Comparison of ENCODE assay signal across 16 mouse cellular contexts in the genomic region with DNA sequence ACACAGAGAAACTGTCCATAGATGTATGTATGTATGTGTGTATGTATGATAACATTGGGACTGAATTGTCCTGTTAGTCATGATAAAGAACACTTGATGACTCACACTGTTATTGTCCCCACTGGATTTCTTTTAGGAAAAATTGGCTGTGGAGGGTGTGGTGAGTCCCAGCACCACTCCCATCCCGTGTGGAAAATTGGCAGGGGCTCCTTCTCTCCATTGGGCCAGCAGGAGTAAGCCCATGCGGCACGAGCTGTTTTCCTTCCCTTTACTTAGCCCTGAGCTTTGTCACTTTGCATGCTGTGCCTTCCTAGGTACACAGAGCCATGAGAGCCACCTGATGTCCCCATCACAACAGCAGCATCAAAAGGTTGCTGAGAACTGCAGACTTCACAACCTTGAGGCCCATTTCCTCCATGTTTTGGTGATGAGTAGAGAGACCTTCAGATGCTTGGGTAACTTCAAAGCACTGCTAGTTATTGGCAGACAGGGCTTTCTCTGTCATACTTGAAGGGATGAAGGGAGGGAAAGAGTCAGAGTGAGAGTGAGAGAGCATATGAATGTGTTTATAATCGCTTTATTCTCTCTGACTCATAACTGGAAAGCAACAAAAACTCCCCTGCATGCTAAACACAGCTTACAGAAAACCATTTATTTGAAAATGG. TPM values are rescaled to one million over a fixed set of nuclear protein-coding genes. Genes with fewer than 3 reads are reported as not detected.
DNase-seq lines count a peak whose midpoint lies in the region; ATAC-seq and TF ChIP-seq lines count a peak whose summit lies in the region.
"Had no signal": no experiment of that assay in that cellular context is flagged by ENCODE, and none has a peak within 500 bp of the region (broad histone marks: within the 10 kb centered on the region; RNA-seq: fewer than 3 reads in every experiment).

No protein-coding gene starts in this region.

- no peak overlapping the region for H3K4me3 ChIP-seq in heart, postnatal 0 days (ENCODE audit: low read depth, low read length)
- H3K4me3 ChIP-seq: erythroblast, embryonic 14.5 days had no signal

- no peaks in the 10 kb centered on the region for H3K27me3 ChIP-seq in heart, postnatal 0 days (ENCODE audit: control insufficient read depth, insufficient read depth, low read length)

- DNase-seq in adrenal gland, adult 2 months, result peak; percentile 62
- no peak for DNase-seq in adrenal gland, adult 8-10 months
- no peak for DNase-seq in heart, postnatal 0 days (ENCODE audit: low spot score)
- no peak for DNase-seq in heart, postnatal 4 days
- DNase-seq in CD4-positive helper T cell, adult 2 months (ENCODE audit: low read depth, low spot score), result peak; percentile 91
- DNase-seq in layer of hippocampus, postnatal 10 days (ENCODE audit: low spot score in 2 of 2), result no peak
- no peak for DNase-seq in ovary, postnatal 36 days (ENCODE audit: low spot score)
- DNase-seq: cerebellum, adult 2 months; forebrain, postnatal 0 days; kidney, adult 18-20 months; kidney, postnatal 36 days; right cerebral cortex, postnatal 25 days had no signal

- 55% methylated on average over 4 of the region's 4 CpGs for WGBS in heart, postnatal 0 days

- H3K27ac ChIP-seq in heart, postnatal 0 days (ENCODE audit: low read depth), result peak overlapping the region; percentile 41; the same call in 1 of the 2 replicates
- H3K27ac ChIP-seq: hindbrain, embryonic 14.5 days; liver, embryonic 14.5 days had no signal

- no peak for ATAC-seq in heart, postnatal 0 days (ENCODE audit: insufficient read depth, low read depth)
- ATAC-seq in inflammation-experienced regulatory T-cells, adult 6 months, result peak; percentile 75
- ATAC-seq: forebrain, postnatal 0 days had no signal

- TF ChIP-seq EP300 in heart, postnatal 0 days (IDR thresholded peaks at IDR 0.05; ENCODE audit: low read depth), result no peak

- peaks cover 40% of the 10 kb centered on the region for H3K4me1 ChIP-seq in heart, postnatal 0 days (ENCODE audit: control insufficient read depth, insufficient read depth)

- TF ChIP-seq CTCF in heart, postnatal 0 days (IDR thresholded peaks at IDR 0.05; ENCODE audit: low read depth), result no peak

- H3K9ac ChIP-seq in heart, postnatal 0 days (replicated peaks; ENCODE audit: low read depth, low read length), result no peak overlapping the region
- H3K9ac ChIP-seq: forebrain, postnatal 0 days; hindbrain, embryonic 14.5 days; liver, embryonic 14.5 days had no signal

- no peaks in the 10 kb centered on the region; the same call in 1 of the 2 replicates for H3K36me3 ChIP-seq in heart, postnatal 0 days (replicated peaks; ENCODE audit: control insufficient read depth, insufficient read depth, low read length)

- no peaks in the 10 kb centered on the region for H3K9me3 ChIP-seq in heart, postnatal 0 days (replicated peaks; ENCODE audit: control insufficient read depth, low read length)

- no peak overlapping the region for H3K4me2 ChIP-seq in heart, postnatal 0 days (ENCODE audit: low read depth, low read length)
- H3K4me2 ChIP-seq: hindbrain, embryonic 14.5 days had no signal

RNA-seq across cellular contexts. Expression of gene Pptc7, which starts 4.1 kb away (rescaled TPM):
- 10 to 100 TPM; 52.0 to 63.4 TPM for total RNA-seq in adrenal gland, adult 2 months (2021)
- 46.3 and 57.5 TPM in 2 replicates for polyA plus RNA-seq in adrenal gland, adult 2 months (2012; rRNA removed)
- 10 to 100 TPM; 65.9 to 69.7 (median 68.8) TPM for total RNA-seq in adrenal gland, adult 8-10 months (2022)
- 33.9 and 40.3 TPM in 2 replicates for total RNA-seq in heart, postnatal 0 days (2014; rRNA removed; ENCODE audit: low replicate concordance)
- polyA plus RNA-seq in heart, postnatal 0 days (2015; fragmentation: Nextera tagmentation; extraction: Ambion mirVana), result 16.8 and 20.5 TPM in 2 replicates
- 10 to 100 TPM; 44.0 to 47.2 TPM for total RNA-seq in heart, postnatal 4 days (2021)
- polyA plus RNA-seq in inflammation-experienced regulatory T-cells, adult 6 months (2017; shearing (Covaris generic)), result 10 to 100 TPM in 2 of 3 experiments, 1 to 10 TPM in 1; 9.6 to 21.6 (median 20.9) TPM
- 10 to 100 TPM; 26.1 to 27.3 TPM for total RNA-seq in layer of hippocampus, postnatal 10 days (2021)

RNA-seq across cellular contexts. Expression of gene Tctn1, which starts 24.0 kb away (rescaled TPM):
- total RNA-seq in adrenal gland, adult 2 months (2021), result 10 to 100 TPM; 11.4 to 14.2 TPM
- polyA plus RNA-seq in adrenal gland, adult 2 months (2012; rRNA removed), result 47.0 and 58.3 TPM in 2 replicates
- total RNA-seq in adrenal gland, adult 8-10 months (2022), result 10 to 100 TPM; 14.8 to 34.9 (median 23.1) TPM
- total RNA-seq in heart, postnatal 0 days (2014; rRNA removed; ENCODE audit: low replicate concordance), result 5.7 and 21.6 TPM in 2 replicates
- 2.3 TPM in 2 replicates for polyA plus RNA-seq in heart, postnatal 0 days (2015; fragmentation: Nextera tagmentation; extraction: Ambion mirVana)
- 1 to 10 TPM; 6.0 to 6.1 TPM for total RNA-seq in heart, postnatal 4 days (2021)
- 1 to 10 TPM in 1 of 3 experiments, under 1 TPM in 2; 0.68 to 1.7 (median 0.90) TPM for polyA plus RNA-seq in inflammation-experienced regulatory T-cells, adult 6 months (2017; shearing (Covaris generic))
- total RNA-seq in layer of hippocampus, postnatal 10 days (2021), result 10 to 100 TPM; 15.0 to 17.3 TPM

Comparison
In these comparisons a context has a peak if more than half of its experiments do, and no peak if none do; other contexts are left out.
1. DNase-seq: peak in adrenal gland, adult 2 months (single experiment) and CD4-positive helper T cell, adult 2 months (single experiment); none in adrenal gland, adult 8-10 months (single experiment), heart, postnatal 0 days (single experiment), heart, postnatal 4 days (single experiment), layer of hippocampus, postnatal 10 days (0 of 2) and ovary, postnatal 36 days (single experiment).